Comparison of ENCODE assay signal across 9 mouse cellular contexts in genomic region chr11:90142393-90142792, GRCm38 (mm10). TPM values are rescaled to one million over a fixed set of nuclear protein-coding genes. Genes with fewer than 3 reads are reported as not detected.
DNase-seq lines count a peak whose midpoint lies in the region; ATAC-seq lines count a peak whose summit lies in the region.
"Had no signal": no experiment of that assay in that cellular context is flagged by ENCODE, and none has a peak within 500 bp of the region (broad histone marks: within the 10 kb centered on the region; RNA-seq: fewer than 3 reads in every experiment).

No protein-coding gene starts in this region.

- peaks cover 11% of the 10 kb centered on the region for H3K4me1 ChIP-seq in forebrain, embryonic 16.5 days (replicated peaks; ENCODE audit: control insufficient read depth, insufficient read depth, low read length)
- H3K4me1 ChIP-seq in forebrain, embryonic 11.5 days (replicated peaks; ENCODE audit: control insufficient read depth, insufficient read depth, low read length): no peaks in the 10 kb centered on the region
- H3K4me1 ChIP-seq: limb, embryonic 12.5 days had no signal

- no peak overlapping the region for H3K4me3 ChIP-seq in forebrain, embryonic 16.5 days (replicated peaks; ENCODE audit: low read length)
- H3K4me3 ChIP-seq in forebrain, embryonic 11.5 days (ENCODE audit: low read depth, low read length): no peak overlapping the region
- H3K4me3 ChIP-seq: limb, embryonic 12.5 days had no signal

- H3K27ac ChIP-seq in forebrain, embryonic 16.5 days (ENCODE audit: low read length): no peak overlapping the region
- H3K27ac ChIP-seq in forebrain, embryonic 11.5 days (ENCODE audit: low read depth, low read length): no peak overlapping the region
- H3K27ac ChIP-seq: limb, embryonic 12.5 days had no signal

- no peak for DNase-seq in forebrain, embryonic 11.5 days (ENCODE audit: low spot score)
- DNase-seq in adrenal gland, adult 8-10 months: peak; percentile 80
- peak; percentile 69 for DNase-seq in gastrocnemius, postnatal 10 days
- peak; percentile 55 to 70 for DNase-seq in layer of hippocampus, postnatal 10 days (ENCODE audit: low spot score in 2 of 2)
- peak; percentile 24 for DNase-seq in ovary, postnatal 10 days (ENCODE audit: low spot score)
- DNase-seq in retina, postnatal 1 day: no peak
- no peak for DNase-seq in spleen, adult 12 weeks (ENCODE audit: low spot score)

- H3K27me3 ChIP-seq in forebrain, embryonic 16.5 days (replicated peaks; ENCODE audit: control insufficient read depth, insufficient read depth, low read length): no peaks in the 10 kb centered on the region
- no peaks in the 10 kb centered on the region for H3K27me3 ChIP-seq in forebrain, embryonic 11.5 days (ENCODE audit: control insufficient read depth, insufficient read depth, low read length)
- H3K27me3 ChIP-seq: limb, embryonic 12.5 days had no signal

- peak overlapping the region; percentile 1; the same call in 1 of the 2 replicates for H3K4me2 ChIP-seq in forebrain, embryonic 16.5 days (ENCODE audit: low read length)
- no peak overlapping the region for H3K4me2 ChIP-seq in forebrain, embryonic 11.5 days (ENCODE audit: low read depth, low read length, severe bottlenecking)
- H3K4me2 ChIP-seq: limb, embryonic 12.5 days had no signal

- H3K36me3 ChIP-seq in forebrain, embryonic 16.5 days (ENCODE audit: control insufficient read depth, insufficient read depth): no peaks in the 10 kb centered on the region
- H3K36me3 ChIP-seq in forebrain, embryonic 11.5 days (ENCODE audit: control insufficient read depth, insufficient read depth, low read length): no peaks in the 10 kb centered on the region
- H3K36me3 ChIP-seq: limb, embryonic 12.5 days had no signal

- no peak overlapping the region for H3K9ac ChIP-seq in forebrain, embryonic 16.5 days (replicated peaks; ENCODE audit: low read depth, low read length)
- H3K9ac ChIP-seq in forebrain, embryonic 11.5 days (ENCODE audit: low read length): no peak overlapping the region
- H3K9ac ChIP-seq: limb, embryonic 12.5 days had no signal

- WGBS in forebrain, embryonic 16.5 days: 25% methylated on average over 4 of the region's 4 CpGs
- WGBS in forebrain, embryonic 11.5 days: 65% methylated on average over 4 of the region's 4 CpGs

- ATAC-seq in forebrain, embryonic 16.5 days: peak; percentile 79
- no peak for ATAC-seq in forebrain, embryonic 11.5 days (replicated peaks; ENCODE audit: low FRiP score)

- no peaks in the 10 kb centered on the region for H3K9me3 ChIP-seq in forebrain, embryonic 16.5 days (ENCODE audit: control insufficient read depth, low read length)
- no peaks in the 10 kb centered on the region for H3K9me3 ChIP-seq in forebrain, embryonic 11.5 days (ENCODE audit: control insufficient read depth, low read length)
- H3K9me3 ChIP-seq: limb, embryonic 12.5 days had no signal

RNA-seq across cellular contexts. Expression of gene Gm45716, which starts 45.1 kb away (rescaled TPM):
- 17.5 and 18.0 TPM in 2 replicates for polyA plus RNA-seq in forebrain, embryonic 16.5 days (2015; fragmentation: Nextera tagmentation; extraction: Ambion mirVana)
- 18.0 and 19.3 TPM in 2 replicates for polyA plus RNA-seq in forebrain, embryonic 11.5 days (2014; fragmentation: Nextera tagmentation; extraction: Ambion mirVana)
- total RNA-seq in adrenal gland, adult 8-10 months (2022): 1 to 10 TPM in 3 of 4 experiments, under 1 TPM in 1; 0.70 to 5.6 (median 2.0) TPM
- total RNA-seq in gastrocnemius, postnatal 10 days (2021): 1 to 10 TPM; 4.2 to 5.3 TPM
- total RNA-seq in layer of hippocampus, postnatal 10 days (2021): 10 to 100 TPM in 1 of 2 experiments, 1 to 10 TPM in 1; 7.7 to 10.8 TPM

Comparison
In these comparisons a context has a peak if more than half of its experiments do, and no peak if none do; other contexts are left out.
1. DNase-seq: peak in adrenal gland, adult 8-10 months (single experiment), gastrocnemius, postnatal 10 days (single experiment), layer of hippocampus, postnatal 10 days (2 of 2) and ovary, postnatal 10 days (single experiment); none in forebrain, embryonic 11.5 days (single experiment), retina, postnatal 1 day (single experiment) and spleen, adult 12 weeks (single experiment).